Mouse (Mus musculus) G1E (cell line): ENCODE measurements around the gene Vps36. TPM values are rescaled to one million over a fixed set of nuclear protein-coding genes. Genes with fewer than 3 reads are reported as not detected.

Experiments
- ATAC-seq: 2 replicates; pipeline ENCODE4 v1.8.0; 2016; ENCODE audit warnings: mild to moderate bottlenecking; ENCODE audit not compliant: insufficient number of reproducible peaks, poor library complexity, low FRiP score, severe bottlenecking; ENCODE audit errors: extremely low read depth
- DNase-seq: peaks from one replicate; pipeline ENCODE4 v3.0.0; 2012; ENCODE audit warnings: low spot score
- H3K27me3 ChIP-seq: 2 replicates; pipeline ENCODE4 v1.6.1; 2012; ENCODE audit warnings: mild to moderate bottlenecking, low read length, inconsistent platforms; ENCODE audit not compliant: insufficient read depth
- H3K36me3 ChIP-seq: replicated peaks from 2 replicates; pipeline ENCODE3; 2012; ENCODE audit warnings: mild to moderate bottlenecking, inconsistent platforms
- H3K4me1 ChIP-seq: 2 replicates; pipeline ENCODE4 v1.6.1; 2012; ENCODE audit warnings: low read depth, low read length, inconsistent platforms, mixed read lengths; ENCODE audit not compliant: insufficient read depth
- H3K4me3 ChIP-seq: 2 replicates; pipeline ENCODE4 v1.5.1; 2012; ENCODE audit warnings: low read depth, mild to moderate bottlenecking, inconsistent platforms, low read length, moderate library complexity, mixed read lengths
- H3K9me3 ChIP-seq: replicated peaks from 2 replicates; pipeline ENCODE4 v1.6.1; 2012; ENCODE audit warnings: inconsistent platforms
- CTCF ChIP-seq: IDR thresholded peaks from 2 replicates; pipeline ENCODE4 v1.5.1; 2012; ENCODE audit warnings: low read depth, low read length, inconsistent platforms, mixed read lengths
- GATA1 ChIP-seq: IDR thresholded peaks from 2 replicates; pipeline ENCODE4 v1.6.1; 2012; ENCODE audit warnings: borderline replicate concordance, low read length, inconsistent platforms, mixed read lengths
- GATA2 ChIP-seq: IDR thresholded peaks from 2 replicates; pipeline ENCODE4 v1.6.1; 2012; ENCODE audit warnings: low read depth, low read length, inconsistent platforms, borderline replicate concordance
- POLR2AphosphoS5 ChIP-seq: IDR thresholded peaks from 2 replicates; pipeline ENCODE4 v1.6.1; 2012; ENCODE audit warnings: low read depth, low read length, inconsistent platforms; ENCODE audit not compliant: insufficient replicate concordance
- TAL1 ChIP-seq: conservative IDR thresholded peaks from 2 replicates; pipeline ENCODE4 v1.6.1; 2012; ENCODE audit warnings: low read depth, low read length, inconsistent platforms, mixed read lengths
- polyA plus RNA-seq: library from polyadenylated mRNA; stranded (reverse); fragments of >175 nt; gene quantifications from 2 replicates; pipeline ENCODE4 v1.2.3, GENCODE M21; 2012
- total RNA-seq, 2 experiments: library from RNA; stranded (forward) in 1 of 2; stranded (reverse) in 1 of 2; fragments of 200-1000 nt in 1 of 2; fragments of >200 nt in 1 of 2; fragmentation: Nextera tagmentation in 1 of 2; gene quantifications; 2 replicates each; pipeline ENCODE4 v1.2.3; 2014 to 2017

The Vps36 gene
- total RNA-seq (2014; fragmentation: Nextera tagmentation), result 41.1 and 55.0 TPM in 2 replicates
- 43.2 and 43.3 TPM in 2 replicates for total RNA-seq (2017)
- 7.8 and 9.7 TPM in 2 replicates for polyA plus RNA-seq

DNA sequence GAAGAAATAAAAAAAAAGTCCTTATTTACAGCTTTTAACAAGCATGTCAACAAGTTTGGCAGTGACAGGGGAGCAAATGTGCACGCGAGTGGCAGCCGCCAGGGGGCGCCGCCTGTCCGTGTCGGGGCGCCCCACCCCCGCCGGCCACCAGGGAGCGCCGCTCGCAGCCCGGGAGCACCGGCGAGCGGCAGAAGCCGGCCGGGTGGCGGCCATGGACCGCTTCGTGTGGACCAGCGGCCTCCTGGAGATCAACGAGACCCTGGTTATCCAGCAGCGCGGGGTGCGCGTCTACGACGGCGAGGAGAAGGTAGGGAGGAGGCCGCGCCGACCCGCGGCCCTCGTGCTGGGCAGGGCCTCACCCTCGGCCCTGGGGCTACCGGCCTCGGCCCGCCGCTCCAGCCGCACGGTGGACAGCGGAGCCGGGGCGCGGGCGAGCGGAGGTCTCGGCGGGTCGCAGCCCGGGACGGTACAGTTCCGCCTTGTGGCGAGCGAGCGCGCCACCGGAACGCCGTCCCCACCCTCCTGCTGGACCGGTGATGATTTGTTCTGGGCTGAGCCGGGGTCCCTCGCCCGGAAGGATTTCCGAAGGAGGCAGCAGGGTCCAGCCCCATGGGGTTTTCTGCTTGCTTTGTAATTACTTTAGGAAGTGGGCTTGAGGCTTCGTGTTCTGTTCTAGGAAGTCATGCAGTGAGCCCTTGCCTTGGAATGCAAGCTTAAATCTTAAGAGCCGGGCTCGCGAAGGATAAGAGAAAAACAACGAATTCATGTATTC, at the start of gene Vps36:
Gene Vps36, plus strand, starts transcription at position 150 of the 772 bp plus-strand sequence.
- Histone ChIP-seq H3K4me3 (peak within 1 kb of the TSS; percentile 89), H3K36me3 (peaks cover 17% of the 10 kb centered on the region), H3K9me3 (no peaks in the 10 kb centered on the region), H3K4me1 (peaks cover 29% of the 10 kb centered on the region), H3K27me3 (peaks cover 5% of the 10 kb centered on the region; the same call in 1 of the 2 replicates)
- DNase-seq (peak; percentile 85), ATAC-seq (peak; percentile 48)
- TF ChIP-seq POLR2AphosphoS5 (no peak), CTCF (peak; percentile 93)

DNA sequence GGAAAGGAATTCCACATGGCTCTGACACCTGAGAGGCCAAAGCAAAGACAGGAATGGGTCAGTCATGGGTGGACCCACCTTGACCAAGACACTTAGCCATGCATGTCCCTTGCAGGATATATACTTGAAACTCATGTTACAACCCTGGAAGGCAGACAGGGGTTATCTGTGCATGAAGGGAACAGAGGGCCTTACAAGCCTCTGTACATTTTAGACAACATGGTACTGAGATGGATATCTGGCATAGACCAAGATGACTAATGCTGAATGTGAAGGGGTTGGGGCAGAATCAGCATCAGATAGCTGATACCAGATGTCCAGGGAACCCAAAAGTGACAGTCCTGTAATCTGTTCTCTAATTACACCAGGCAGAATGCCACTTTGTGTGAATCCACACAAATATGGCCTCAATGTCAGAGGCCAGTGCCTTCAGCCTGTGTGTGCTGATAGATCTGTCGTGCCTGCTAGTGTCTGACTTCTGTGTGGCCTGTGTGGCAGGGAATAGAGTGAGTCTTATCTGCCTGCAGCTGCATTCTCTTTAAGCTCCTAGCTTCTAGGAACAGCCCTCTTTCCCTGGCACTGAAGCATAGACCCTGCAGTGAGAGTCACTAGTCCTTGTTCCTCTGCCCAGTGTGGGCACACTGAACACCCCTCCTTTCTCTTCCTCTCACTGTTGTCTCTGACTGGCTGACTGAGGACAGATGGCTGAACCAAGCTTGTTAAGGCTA, 48.7 kb upstream of the Vps36 start:
- Histone ChIP-seq H3K9me3 (peaks cover 2% of the 10 kb centered on the region; the same call in 1 of the 2 replicates), H3K36me3 (no peaks in the 10 kb centered on the region), H3K4me1 (no peaks in the 10 kb centered on the region), H3K27me3 (no peaks in the 10 kb centered on the region), H3K4me3 (no peak overlapping the region)
- TF ChIP-seq GATA1 (no peak), POLR2AphosphoS5 (no peak), CTCF (no peak), TAL1 (no peak), GATA2 (no peak)
- ATAC-seq, result no peak
- no peak for DNase-seq

DNA sequence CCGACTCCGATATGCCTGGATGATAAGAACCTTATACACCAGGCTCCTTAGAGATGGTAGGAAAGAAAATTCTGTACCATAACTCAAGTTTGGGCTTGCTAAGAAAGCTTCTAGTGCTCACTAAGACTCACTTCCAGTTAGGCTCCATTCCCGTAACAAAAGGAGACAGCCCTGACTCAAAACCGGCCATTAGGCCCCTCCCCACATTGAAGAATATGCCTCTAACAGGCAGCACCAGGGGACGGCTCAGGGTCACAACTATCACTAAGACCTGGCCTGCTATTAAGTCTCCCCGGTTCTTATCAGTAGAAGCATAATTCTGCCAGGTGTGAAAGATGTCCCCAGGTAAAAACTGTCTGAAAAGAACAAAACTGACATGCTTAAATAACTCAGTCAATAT, 46.8 kb upstream of the Vps36 start:
- no peaks in the 10 kb centered on the region for H3K4me1 ChIP-seq
- no peak for DNase-seq
- TF ChIP-seq POLR2AphosphoS5, result no peak
- ATAC-seq, result no peak
- H3K27me3 ChIP-seq, result no peaks in the 10 kb centered on the region
- no peak overlapping the region for H3K4me3 ChIP-seq
- H3K9me3 ChIP-seq, result no peaks in the 10 kb centered on the region
- H3K36me3 ChIP-seq, result no peaks in the 10 kb centered on the region

DNA sequence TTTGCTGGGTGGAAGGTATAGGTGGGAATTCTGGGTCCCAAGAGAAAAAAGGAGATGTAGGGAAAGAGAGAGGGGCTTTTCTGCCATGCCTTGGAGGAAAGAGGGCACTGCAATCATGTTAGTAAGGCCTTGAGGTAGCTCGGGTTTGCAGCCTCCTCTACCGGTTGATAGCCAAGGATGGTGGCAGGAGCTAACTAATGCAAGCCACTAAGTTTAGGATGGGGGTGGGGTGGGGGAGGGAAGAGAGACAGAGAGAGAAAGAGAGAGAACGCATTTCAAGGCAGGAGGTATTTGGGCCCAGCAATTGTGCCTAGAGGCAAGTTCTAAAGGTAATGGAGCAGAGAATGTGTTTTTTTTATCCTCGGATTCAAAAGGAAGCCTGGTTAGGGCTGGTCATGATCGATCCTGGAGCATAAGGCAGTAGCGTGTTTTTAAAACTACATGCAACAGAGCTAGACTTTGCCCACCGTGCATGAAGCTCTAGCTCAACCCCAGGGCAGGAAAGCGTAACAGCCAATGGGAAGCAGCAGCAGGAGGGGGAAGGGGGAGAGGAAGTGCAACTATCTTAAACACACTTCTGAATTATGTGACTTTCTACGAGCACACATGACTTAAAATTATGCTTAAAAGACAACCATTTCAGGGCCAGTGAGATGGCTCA, 44.8 kb upstream of the Vps36 start:
- Histone ChIP-seq H3K4me1 (no peaks in the 10 kb centered on the region), H3K36me3 (no peaks in the 10 kb centered on the region), H3K9me3 (no peaks in the 10 kb centered on the region), H3K4me3 (no peak overlapping the region), H3K27me3 (no peaks in the 10 kb centered on the region)
- no peak for TF ChIP-seq POLR2AphosphoS5
- TF ChIP-seq GATA1, result no peak
- no peak for TF ChIP-seq GATA2
- no peak for TF ChIP-seq CTCF
- no peak for TF ChIP-seq TAL1
- ATAC-seq (no peak), DNase-seq (no peak)

DNA sequence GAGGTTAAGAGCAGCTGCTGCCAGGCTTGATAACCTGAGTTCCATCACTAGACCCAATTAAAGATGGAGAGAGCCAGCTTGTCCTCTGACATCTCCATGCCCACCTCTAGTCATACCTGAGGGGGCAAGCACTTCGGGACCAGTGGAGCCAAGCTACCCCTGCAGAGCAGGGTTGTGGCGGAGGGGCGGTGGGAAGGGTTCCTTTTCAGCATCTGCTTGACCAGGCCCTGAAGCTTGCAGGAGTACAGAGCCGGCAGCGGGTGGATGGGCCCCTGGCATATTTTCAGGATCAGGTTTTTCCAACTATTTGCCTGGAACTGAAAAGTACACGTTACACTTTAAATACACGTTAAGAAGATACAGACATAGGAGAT, 44.3 kb upstream of the Vps36 start:
- no peak for ATAC-seq
- H3K9me3 ChIP-seq, result no peaks in the 10 kb centered on the region

DNA sequence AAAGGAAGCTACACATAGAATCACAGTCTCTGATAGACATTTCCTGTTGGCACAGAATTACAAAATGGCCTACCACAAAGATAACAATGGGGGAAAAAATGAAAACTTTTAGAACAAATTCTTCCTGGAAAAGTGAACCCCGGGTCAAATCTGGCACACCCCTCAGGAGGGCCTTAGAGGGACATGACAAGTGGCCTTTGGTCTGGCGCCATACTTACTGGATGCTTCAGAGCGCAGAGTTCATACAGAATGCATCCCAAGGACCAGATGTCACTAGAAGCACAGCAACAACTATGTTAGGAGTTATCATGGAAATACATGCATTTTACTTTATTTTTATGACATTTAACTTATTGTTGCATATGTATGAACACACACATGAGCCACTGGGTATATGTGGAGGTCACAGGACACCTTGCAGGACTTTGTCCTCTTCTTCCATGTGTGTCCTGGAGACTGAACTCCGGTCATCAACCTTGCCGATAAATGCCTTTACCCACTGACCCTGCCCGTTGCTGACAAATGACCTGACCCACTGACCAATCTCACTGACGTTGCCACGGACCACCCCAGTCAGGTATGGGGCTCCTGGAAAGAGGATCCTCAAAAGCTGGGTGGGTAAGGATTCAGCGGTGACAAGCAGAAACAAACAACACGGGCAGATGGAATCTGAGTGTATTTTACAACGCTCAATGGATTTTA, 42.8 kb upstream of the Vps36 start:
- no peak for TF ChIP-seq CTCF
- no peak for TF ChIP-seq GATA1
- no peak for TF ChIP-seq POLR2AphosphoS5
- no peak for TF ChIP-seq TAL1
- no peak for TF ChIP-seq GATA2
- Histone ChIP-seq H3K9me3 (no peaks in the 10 kb centered on the region), H3K36me3 (no peaks in the 10 kb centered on the region), H3K4me3 (no peak overlapping the region), H3K27me3 (no peaks in the 10 kb centered on the region), H3K4me1 (no peaks in the 10 kb centered on the region)
- ATAC-seq (no peak), DNase-seq (no peak)

More for the DNA sequence above, 44.3 kb upstream of the Vps36 start:
- TF ChIP-seq TAL1 (no peak), CTCF (no peak), POLR2AphosphoS5 (no peak), GATA1 (no peak), GATA2 (no peak)
- Histone ChIP-seq H3K27me3 (no peaks in the 10 kb centered on the region), H3K36me3 (no peaks in the 10 kb centered on the region), H3K4me1 (no peaks in the 10 kb centered on the region), H3K4me3 (no peak overlapping the region)
- DNase-seq, result no peak
